Mouse (Mus musculus): Measurements from ENCODE around the gene Grsf1. TPM values are rescaled to one million over a fixed set of nuclear protein-coding genes. Genes with fewer than 3 reads are reported as not detected.
A peak's percentile ranks its signal among the peaks of the same experiment; 100 is the strongest.

The Grsf1 gene
- polyA plus RNA-seq (2012; ENCODE audit: insufficient read depth, insufficient read length, missing spikeins), result 61.4 and 64.5 TPM in 2 replicates

- TF ChIP-seq CTCF (IDR thresholded peaks at IDR 0.05; ENCODE audit: low read depth, low read length), result no peak
- peaks cover 21% of the 10 kb centered on the region for H3K4me1 ChIP-seq (ENCODE audit: control insufficient read depth, insufficient read depth, low read length)
- peak within 1 kb of the TSS; percentile 71 for H3K27ac ChIP-seq (ENCODE audit: insufficient read depth, low read depth, low read length)
- H3K4me3 ChIP-seq (ENCODE audit: insufficient read depth, low read length), result peak within 1 kb of the TSS; percentile 92
These were observed at the start of gene Grsf1 for GRCm38 (mm10) chr5:88675443-88676387. TSS of gene Grsf1 (minus strand) at chr5:88676171.

- TF ChIP-seq POLR2A (IDR thresholded peaks at IDR 0.05; ENCODE audit: borderline replicate concordance, low read depth, low read length) (no peak), CTCF (IDR thresholded peaks at IDR 0.05; ENCODE audit: low read depth, low read length) (no peak)
- Histone ChIP-seq H3K4me3 (ENCODE audit: insufficient read depth, low read length) (no peak overlapping the region), H3K27ac (ENCODE audit: insufficient read depth, low read depth, low read length) (no peak overlapping the region), H3K4me1 (ENCODE audit: control insufficient read depth, insufficient read depth, low read length) (peaks cover 28% of the 10 kb centered on the region)
These were observed 48.1 kb upstream of the Grsf1 start for GRCm38 (mm10) chr5:88724030-88724429.

- no peak for TF ChIP-seq CTCF (IDR thresholded peaks at IDR 0.05; ENCODE audit: low read depth, low read length)
- no peak for TF ChIP-seq POLR2A (IDR thresholded peaks at IDR 0.05; ENCODE audit: borderline replicate concordance, low read depth, low read length)
- H3K4me3 ChIP-seq (ENCODE audit: insufficient read depth, low read length), result peak overlapping the region; percentile 71
- no peak overlapping the region for H3K27ac ChIP-seq (ENCODE audit: insufficient read depth, low read depth, low read length)
- peaks cover 24% of the 10 kb centered on the region for H3K4me1 ChIP-seq (ENCODE audit: control insufficient read depth, insufficient read depth, low read length)
These were observed 46.2 kb upstream of the Grsf1 start for GRCm38 (mm10) chr5:88722213-88722600.

GRCm38 (mm10) chr5:88721565-88722212 is 45.7 kb upstream of the Grsf1 start:
- Histone ChIP-seq H3K27ac (ENCODE audit: insufficient read depth, low read depth, low read length) (no peak overlapping the region), H3K4me3 (ENCODE audit: insufficient read depth, low read length) (peak overlapping the region; percentile 71), H3K4me1 (ENCODE audit: control insufficient read depth, insufficient read depth, low read length) (peaks cover 21% of the 10 kb centered on the region)
- no peak for TF ChIP-seq POLR2A (IDR thresholded peaks at IDR 0.05; ENCODE audit: borderline replicate concordance, low read depth, low read length)
- no peak for TF ChIP-seq CTCF (IDR thresholded peaks at IDR 0.05; ENCODE audit: low read depth, low read length)

- Histone ChIP-seq H3K4me3 (ENCODE audit: insufficient read depth, low read length) (peak overlapping the region; percentile 71), H3K27ac (ENCODE audit: insufficient read depth, low read depth, low read length) (peak overlapping the region; percentile 65), H3K4me1 (ENCODE audit: control insufficient read depth, insufficient read depth, low read length) (peaks cover 21% of the 10 kb centered on the region)
- TF ChIP-seq POLR2A (IDR thresholded peaks at IDR 0.05; ENCODE audit: borderline replicate concordance, low read depth, low read length) (no peak), CTCF (IDR thresholded peaks at IDR 0.05; ENCODE audit: low read depth, low read length) (no peak)
These were observed 45.1 kb upstream of the Grsf1 start for GRCm38 (mm10) chr5:88721003-88721475.

GRCm38 (mm10) chr5:88720116-88721002 is 44.4 kb upstream of the Grsf1 start, which contains the start of gene Mob1b:
TSS of gene Mob1b (plus strand) at chr5:88720855.
- H3K27ac ChIP-seq (ENCODE audit: insufficient read depth, low read depth, low read length), result peak within 1 kb of the TSS; percentile 65

GRCm38 (mm10) chr5:88716983-88717382 is 41.0 kb upstream of the Grsf1 start:
- no peak overlapping the region for H3K4me3 ChIP-seq (ENCODE audit: insufficient read depth, low read length)
- TF ChIP-seq POLR2A (IDR thresholded peaks at IDR 0.05; ENCODE audit: borderline replicate concordance, low read depth, low read length) (no peak), CTCF (IDR thresholded peaks at IDR 0.05; ENCODE audit: low read depth, low read length) (no peak)
- H3K4me1 ChIP-seq (ENCODE audit: control insufficient read depth, insufficient read depth, low read length), result peaks cover 10% of the 10 kb centered on the region
- H3K27ac ChIP-seq (ENCODE audit: insufficient read depth, low read depth, low read length), result no peak overlapping the region

More at GRCm38 (mm10) chr5:88720116-88721002, 44.4 kb upstream of the Grsf1 start, which contains the start of gene Mob1b:
- TF ChIP-seq CTCF (IDR thresholded peaks at IDR 0.05; ENCODE audit: low read depth, low read length) (no peak), POLR2A (IDR thresholded peaks at IDR 0.05; ENCODE audit: borderline replicate concordance, low read depth, low read length) (no peak)
- Histone ChIP-seq H3K4me3 (ENCODE audit: insufficient read depth, low read length) (peak within 1 kb of the TSS; percentile 71), H3K4me1 (ENCODE audit: control insufficient read depth, insufficient read depth, low read length) (peaks cover 21% of the 10 kb centered on the region)

- no peak for TF ChIP-seq POLR2A (IDR thresholded peaks at IDR 0.05; ENCODE audit: borderline replicate concordance, low read depth, low read length)
- TF ChIP-seq CTCF (IDR thresholded peaks at IDR 0.05; ENCODE audit: low read depth, low read length), result no peak
- Histone ChIP-seq H3K4me1 (ENCODE audit: control insufficient read depth, insufficient read depth, low read length) (peaks cover 4% of the 10 kb centered on the region), H3K27ac (ENCODE audit: insufficient read depth, low read depth, low read length) (no peak overlapping the region), H3K4me3 (ENCODE audit: insufficient read depth, low read length) (no peak overlapping the region)
These were observed 36.4 kb upstream of the Grsf1 start for GRCm38 (mm10) chr5:88712328-88712727.

GRCm38 (mm10) chr5:88711618-88712224 is 35.8 kb upstream of the Grsf1 start:
- no peak overlapping the region for H3K4me3 ChIP-seq (ENCODE audit: insufficient read depth, low read length)
- H3K4me1 ChIP-seq (ENCODE audit: control insufficient read depth, insufficient read depth, low read length), result peaks cover 4% of the 10 kb centered on the region
- no peak for TF ChIP-seq CTCF (IDR thresholded peaks at IDR 0.05; ENCODE audit: low read depth, low read length)
- no peak for TF ChIP-seq POLR2A (IDR thresholded peaks at IDR 0.05; ENCODE audit: borderline replicate concordance, low read depth, low read length)
- no peak overlapping the region for H3K27ac ChIP-seq (ENCODE audit: insufficient read depth, low read depth, low read length)
